Mouse (Mus musculus): Measurements from ENCODE around the gene 4933424G06Rik.

4933424G06Rik gene

GRCm38 (mm10) chr1:36772198-36772934 is 62.4 kb downstream of the 4933424G06Rik start:
- no peak for DNase-seq

DNA sequence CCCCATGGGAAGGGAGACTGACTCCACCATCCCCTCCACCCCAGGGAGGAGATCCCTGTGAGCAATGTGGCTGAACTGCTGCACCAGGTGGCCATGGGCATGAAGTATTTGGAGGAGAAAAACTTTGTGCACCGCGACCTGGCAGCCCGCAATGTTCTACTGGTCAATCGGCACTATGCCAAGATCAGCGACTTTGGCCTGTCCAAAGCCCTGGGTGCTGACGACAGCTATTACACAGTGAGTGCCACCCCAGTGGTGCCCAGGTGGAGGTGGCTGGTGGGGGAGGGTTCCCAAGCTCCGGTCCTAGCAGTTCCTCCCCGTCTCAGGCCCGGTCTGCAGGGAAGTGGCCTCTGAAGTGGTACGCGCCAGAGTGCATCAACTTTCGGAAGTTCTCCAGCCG is 70.8 kb downstream of the 4933424G06Rik start:
- no peak for DNase-seq

DNA sequence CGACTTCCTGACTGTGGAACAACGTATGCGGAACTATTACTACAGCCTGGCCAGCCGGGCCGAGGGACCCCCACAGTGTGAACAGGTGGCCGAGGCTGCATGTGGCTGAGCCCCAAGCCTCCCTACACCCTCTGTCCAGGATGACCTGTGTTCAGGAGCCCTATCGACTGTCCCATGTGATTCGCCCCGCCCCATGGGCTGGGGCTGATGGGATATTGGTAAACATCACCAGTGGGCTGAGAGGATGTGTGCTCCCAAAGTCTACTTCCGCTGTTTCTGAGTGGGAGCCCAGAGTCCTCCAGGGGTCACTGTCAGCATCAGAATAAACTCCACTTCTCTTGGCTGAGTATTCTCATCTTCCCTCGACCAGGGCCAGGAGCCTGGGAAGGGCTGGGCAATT is 72.5 kb downstream of the 4933424G06Rik start:
- DNase-seq = no peak

DNA sequence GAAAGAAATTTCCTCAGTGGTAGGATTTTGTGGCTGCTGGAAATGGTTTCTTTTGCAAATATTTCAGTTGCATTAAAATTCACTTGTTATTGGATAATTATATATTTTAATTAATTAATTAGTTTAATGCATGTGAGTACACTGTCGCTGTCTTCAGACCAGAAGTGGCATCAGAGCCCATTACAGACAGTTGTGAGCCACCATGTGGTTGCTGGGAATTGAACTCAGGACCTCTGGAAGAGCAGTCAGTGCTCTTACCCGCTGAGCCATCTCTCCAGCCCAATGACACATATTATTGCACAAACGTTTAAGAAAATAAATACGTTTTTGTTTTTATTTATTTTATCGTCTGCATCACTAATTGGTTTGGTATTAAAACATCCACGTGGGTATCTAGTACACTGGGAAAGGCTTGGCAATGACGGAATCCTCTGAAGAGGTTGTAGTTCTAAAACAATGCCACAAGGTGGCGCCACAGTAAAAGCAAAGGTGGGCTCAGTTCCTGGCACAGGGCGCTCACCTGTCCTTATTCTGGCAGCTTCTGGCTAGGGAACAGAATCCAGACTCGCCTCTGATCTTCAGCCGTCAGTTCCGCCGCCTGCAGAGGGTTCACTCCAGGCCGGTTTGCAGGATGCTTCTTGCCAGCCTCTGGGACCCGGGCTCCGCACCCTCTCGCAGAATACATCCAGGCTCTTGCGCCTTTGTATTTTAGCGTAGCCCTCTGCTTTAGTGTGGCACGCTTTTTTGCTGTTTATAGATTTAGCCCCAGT is 74.6 kb downstream of the 4933424G06Rik start:
- no peak for DNase-seq

DNA sequence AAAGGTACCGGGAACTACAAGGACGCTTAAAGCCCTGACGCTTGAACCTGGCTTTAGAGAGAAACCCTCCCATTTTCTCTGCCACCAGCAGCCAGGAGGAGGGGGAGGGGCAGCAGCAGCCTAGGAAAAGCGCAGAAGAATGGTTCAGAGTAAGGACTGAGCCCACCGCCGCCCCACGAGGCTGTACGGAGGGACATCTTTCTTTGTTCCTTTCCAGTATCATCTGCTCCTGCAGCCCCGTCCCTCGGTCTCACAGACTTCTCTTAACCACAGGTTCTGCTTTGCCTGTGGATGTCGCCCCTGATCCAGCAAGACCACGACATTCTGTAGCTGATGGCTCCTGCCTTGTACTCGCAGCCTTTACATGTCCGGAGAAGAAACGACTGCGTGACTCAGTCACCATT is 75.3 kb downstream of the 4933424G06Rik start:
- DNase-seq = no peak

DNA sequence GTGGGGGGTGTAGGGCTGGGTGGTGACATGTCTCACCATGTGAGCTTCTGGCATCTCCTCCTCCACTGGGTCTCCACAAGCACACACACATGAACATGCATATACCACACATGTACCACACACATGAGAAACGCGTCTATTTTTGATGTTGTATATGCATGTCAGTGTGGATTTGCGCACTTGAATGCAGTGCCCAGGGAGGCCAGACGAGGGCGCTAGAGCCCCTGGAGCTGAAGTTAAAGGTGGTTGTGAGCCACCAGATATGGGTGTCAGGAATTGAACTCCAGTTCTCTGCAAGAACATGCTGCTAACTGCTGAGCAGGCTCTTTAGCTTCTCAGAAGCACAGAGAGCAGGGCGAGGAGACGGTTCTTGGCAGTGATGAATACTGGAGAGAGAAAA is 76.4 kb downstream of the 4933424G06Rik start:
- DNase-seq = no peak

GRCm38 (mm10) chr1:36789416-36789815 is 79.5 kb downstream of the 4933424G06Rik start:
- no peak for DNase-seq

DNA sequence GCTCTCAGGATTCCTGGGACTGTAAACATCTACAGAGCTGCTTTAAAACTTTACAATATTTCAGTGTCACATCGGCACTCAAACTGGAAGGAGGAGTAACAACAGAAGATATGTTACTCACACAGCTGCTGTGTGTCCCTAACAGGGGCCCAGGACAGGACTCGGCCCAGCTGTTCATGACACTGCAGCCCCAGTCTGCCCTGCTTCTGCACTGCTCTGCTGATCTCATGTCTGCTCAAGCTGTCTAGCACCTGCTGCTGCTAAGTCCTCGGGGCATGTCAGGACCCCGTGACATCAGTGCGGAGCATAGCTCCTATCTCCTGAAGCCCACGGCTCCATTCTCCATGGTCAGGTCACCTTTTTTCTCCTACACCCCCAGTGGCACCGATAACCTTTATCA is 86.8 kb downstream of the 4933424G06Rik start:
- no peak for DNase-seq

DNA sequence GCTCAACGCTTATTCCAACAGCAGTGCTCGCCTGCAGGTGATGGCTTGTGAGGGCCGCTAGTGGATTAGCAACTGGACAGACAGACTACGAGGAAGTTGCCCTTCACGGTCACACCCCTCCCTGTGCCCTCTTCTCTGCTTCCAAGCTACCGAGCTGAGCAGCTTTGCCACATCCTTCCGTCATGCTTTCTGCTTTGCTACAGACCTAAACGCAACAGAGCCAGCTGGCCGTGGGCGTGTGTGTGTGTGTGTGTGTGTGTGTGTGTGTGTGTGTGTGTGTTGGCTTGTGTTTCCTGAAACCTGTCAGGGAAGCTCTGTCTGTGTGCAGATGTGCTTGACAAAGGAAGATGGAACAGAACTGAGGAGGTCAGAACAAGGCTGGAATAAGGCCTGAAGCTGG is 87.5 kb downstream of the 4933424G06Rik start:
- DNase-seq = peak; percentile 53 to 71

GRCm38 (mm10) chr1:36800379-36801011 is 90.5 kb downstream of the 4933424G06Rik start:
- no peak for DNase-seq

GRCm38 (mm10) chr1:36804259-36804658 is 94.3 kb downstream of the 4933424G06Rik start:
- no peak for DNase-seq

GRCm38 (mm10) chr1:36804833-36805232 is 94.9 kb downstream of the 4933424G06Rik start:
- no peak for DNase-seq

GRCm38 (mm10) chr1:36806181-36806905 is 96.4 kb downstream of the 4933424G06Rik start:
- DNase-seq = no peak

- no peak for DNase-seq
These were observed 97.1 kb downstream of the 4933424G06Rik start for GRCm38 (mm10) chr1:36807086-36807485.
